Mouse (Mus musculus) liver (tissue): ENCODE measurements around the gene Mapk10.

Experiments
- DNase-seq: peaks from one replicate; pipeline ENCODE4 v3.0.0-alpha.2; 2020; ENCODE audit warnings: mixed read lengths

Mapk10 gene

DNA sequence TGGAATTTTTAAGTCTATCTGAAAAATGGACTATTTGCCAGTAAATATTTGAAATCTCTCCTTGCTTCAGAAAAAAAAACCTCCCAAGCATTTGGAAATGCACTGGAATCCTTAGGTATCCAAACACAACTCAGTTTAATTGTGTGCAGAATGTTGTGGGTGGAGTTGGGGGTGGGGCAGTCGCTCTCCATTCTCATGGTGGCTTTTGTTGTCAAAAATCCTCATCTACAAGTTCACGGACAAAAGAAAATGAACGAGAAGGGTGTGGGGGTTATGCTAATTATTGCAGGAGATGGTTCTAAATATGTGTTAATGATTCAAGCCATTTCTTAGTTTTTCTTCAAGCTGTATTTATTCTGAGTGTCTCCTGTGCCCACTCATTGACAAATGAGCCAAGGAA is 49.6 kb downstream of the Mapk10 start:
- DNase-seq, result no peak

DNA sequence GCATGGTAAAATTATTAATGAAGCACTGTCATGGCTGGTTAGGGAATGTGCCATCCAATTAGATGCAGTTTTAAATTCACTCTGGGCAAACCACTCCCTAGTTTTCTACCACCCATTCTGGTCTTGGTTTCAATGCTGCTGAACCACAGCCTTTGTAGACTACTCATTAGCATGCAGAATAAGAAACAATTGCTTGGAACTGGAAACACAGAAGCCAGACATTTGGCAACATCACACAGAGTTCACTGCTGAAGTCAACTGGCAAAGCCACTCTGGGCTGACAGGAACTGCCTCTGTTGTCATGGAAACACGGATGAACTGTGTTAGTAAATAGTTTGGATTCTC is 50.0 kb downstream of the Mapk10 start:
- no peak for DNase-seq

DNA sequence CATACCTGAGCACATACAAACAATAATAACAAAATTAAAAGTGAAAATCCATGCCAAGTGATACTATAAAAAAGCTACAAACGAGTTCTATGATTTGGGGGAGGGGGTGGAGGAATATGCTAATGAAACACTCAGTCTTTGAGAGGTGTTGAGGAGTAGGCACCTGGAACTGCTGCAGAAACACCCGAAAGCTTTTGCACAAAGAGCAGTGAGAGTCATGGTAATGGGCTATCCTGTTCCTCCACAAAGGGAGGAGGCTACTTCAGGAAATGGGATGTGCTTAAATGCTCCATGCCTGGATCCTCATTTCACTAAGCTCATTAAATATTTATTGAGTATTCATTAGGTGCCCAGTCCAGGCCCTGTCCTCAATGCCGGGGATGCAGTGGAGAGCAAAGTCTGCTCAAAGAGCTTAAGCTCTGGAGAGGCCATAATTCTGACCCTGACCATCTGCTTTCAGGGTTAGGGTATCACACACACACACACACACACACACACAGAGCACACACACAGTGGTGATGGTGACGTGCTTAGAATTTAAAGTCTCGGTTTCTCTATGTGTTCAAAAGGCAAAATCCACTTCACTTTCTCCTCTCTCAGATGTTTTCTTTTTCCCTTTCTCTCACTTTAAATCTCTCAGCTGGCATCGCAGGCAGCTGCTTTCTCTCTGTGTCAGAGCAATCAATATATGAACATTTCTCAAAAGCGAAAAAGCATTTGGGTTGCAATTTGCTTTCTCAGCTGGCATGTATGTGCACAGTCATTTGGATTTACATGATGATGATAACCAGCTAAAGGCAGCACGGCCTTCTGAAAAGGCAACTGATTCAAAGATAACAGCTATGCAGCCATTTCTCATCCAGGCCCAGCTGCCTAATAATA is 50.6 kb downstream of the Mapk10 start:
- no peak for DNase-seq

DNA sequence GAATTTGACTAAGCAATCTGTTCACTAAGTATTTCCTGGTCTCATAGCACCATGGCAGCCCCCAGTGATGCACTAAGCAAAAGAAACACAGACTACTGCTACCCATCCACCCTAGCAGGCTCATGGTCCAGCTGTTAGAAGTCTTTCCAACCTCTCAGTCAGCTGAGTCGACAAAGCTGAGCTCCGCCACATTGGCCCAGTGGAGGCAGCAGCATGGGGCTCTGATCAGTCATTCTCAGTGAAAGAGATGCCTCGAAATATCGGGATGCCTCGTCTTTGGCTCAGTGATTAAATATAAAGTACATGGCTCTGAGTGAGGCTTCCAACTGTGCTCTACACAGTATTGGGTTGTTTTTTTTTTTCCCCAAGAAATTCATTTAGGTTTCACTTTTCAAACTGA is 70.2 kb downstream of the Mapk10 start:
- no peak for DNase-seq

DNA sequence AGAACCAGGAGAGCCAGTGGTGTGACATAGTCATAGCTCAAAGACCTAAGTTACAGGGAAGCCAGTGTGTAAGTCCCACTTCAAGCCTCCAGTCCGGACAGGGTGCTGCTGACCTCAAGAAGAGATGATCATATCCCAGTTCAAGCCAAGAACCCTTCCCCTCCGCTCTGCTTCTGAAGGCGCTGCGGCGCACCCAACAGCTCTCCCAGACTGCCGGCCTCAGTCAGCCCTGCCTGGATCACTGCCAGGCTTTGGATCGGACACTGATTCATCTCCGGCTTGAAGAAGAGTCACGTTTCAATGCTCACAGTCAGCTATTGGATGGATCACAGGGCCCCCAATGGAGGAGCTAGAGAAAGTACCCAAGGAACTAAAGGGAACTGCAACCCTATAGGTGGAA is 76.3 kb downstream of the Mapk10 start:
- peak; percentile 4 for DNase-seq

DNA sequence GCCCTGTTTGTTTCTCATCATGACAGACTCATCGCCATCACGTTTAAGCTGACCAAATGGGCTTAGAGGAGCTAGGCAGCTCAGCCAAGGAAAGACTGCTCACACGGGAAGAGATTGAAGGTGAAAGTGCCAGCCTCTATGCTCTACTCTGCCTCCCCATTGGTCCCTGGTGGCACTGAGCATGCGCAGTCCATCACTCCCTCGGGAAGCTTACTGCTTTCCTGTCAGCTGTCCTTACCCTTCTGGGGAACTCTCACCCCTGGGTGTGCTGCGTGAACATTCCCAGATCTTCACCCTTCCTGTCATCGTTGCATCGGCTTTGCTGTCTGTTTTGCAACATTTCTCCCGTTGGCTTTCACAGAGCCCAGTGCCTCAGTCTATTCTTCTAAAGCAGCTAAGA is 77.5 kb downstream of the Mapk10 start:
- DNase-seq, result no peak

DNA sequence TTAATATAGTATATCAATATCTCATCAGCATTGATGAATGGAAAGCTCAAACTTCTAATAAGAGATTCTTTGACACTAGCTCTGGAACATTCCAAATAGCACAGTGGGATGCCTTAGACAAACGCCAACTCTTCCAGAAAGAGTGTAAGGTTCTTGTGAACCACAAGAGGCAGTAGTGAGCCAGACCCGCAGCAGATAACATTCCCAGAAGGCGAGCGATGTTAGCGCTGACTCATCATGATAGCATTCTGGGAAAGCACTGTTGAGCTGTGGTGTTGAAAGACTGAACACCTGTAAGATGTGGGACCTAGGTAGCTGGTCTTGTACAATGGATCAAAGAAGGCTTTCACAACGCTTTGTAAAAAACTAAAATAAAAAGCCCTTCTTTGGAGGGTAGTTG is 78.3 kb downstream of the Mapk10 start:
- no peak for DNase-seq

DNA sequence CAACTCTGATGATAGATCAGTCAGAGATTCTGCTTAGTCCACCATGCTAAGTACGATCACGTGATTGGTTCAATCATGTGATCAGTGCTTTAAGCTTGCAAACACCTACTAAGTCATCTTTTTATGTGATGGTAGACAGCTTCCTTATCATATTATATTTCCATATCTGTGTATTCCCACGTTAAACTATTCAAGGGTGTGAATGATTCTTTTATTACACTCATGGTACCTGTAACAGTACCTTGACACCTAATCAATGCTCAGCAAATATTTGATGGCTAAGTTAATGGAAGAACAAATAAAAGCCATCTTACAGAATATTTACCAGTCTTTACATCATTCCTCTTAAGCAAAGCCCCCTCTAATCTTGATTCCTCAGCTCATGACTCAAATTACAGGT is 91.5 kb downstream of the Mapk10 start:
- no peak for DNase-seq

DNA sequence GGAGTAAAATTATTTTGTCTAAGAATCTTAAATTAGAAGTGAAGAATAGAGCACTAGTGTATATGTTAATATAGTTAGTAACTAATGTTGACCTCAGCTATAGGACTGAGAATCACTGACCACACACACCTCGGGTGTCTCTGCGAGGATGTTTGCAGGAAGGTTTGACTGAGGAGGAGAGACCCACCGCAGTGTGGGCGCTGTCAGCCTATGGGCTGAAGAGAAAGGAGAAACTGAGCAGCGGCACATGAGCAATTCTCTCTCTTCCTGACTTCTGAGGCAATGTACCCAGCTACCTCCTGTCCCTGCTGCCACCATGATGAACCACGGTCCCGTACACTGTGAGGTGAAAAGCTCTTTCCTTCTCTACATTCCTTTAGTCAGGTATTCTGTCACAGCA is 95.6 kb downstream of the Mapk10 start:
- DNase-seq, result no peak

DNA sequence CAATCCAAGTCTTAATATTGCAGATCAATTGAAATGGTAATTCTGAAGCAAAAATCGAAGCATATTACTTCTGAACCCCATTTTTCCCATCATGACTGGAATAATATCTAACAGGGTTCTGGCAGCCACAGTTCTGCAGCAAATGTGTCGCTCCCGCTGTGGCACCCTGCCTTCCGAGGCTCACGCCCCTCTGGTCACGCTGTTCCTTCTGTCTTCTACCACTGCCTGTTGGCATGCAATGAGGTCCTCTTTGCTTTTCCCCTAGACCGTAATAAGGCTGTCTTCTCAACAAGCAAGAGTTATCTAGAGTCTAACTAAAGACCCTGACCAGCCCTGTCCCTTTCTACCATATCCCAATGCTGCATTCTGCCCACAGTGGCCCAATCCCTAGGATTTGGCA is 98.7 kb downstream of the Mapk10 start:
- no peak for DNase-seq

DNA sequence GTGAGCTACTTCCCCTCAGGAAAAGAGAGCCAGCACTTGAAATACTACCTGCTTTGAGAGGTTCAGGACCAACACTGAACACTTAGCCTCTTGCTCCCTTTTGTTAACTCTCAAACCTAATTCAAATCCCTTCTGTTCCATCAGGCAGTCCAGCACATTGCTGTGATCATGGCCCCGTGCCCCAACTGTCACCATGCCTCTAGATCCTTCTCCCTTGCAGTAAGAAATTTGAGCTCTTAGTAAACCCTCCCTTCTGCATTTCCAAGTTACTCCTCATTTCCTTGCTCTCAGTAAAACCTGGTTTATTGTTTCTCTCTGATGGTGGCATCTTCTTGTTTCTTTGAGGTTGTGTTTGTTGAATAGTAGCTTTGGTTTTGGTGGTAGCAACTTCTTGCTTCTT is 101.7 kb downstream of the Mapk10 start:
- no peak for DNase-seq

DNA sequence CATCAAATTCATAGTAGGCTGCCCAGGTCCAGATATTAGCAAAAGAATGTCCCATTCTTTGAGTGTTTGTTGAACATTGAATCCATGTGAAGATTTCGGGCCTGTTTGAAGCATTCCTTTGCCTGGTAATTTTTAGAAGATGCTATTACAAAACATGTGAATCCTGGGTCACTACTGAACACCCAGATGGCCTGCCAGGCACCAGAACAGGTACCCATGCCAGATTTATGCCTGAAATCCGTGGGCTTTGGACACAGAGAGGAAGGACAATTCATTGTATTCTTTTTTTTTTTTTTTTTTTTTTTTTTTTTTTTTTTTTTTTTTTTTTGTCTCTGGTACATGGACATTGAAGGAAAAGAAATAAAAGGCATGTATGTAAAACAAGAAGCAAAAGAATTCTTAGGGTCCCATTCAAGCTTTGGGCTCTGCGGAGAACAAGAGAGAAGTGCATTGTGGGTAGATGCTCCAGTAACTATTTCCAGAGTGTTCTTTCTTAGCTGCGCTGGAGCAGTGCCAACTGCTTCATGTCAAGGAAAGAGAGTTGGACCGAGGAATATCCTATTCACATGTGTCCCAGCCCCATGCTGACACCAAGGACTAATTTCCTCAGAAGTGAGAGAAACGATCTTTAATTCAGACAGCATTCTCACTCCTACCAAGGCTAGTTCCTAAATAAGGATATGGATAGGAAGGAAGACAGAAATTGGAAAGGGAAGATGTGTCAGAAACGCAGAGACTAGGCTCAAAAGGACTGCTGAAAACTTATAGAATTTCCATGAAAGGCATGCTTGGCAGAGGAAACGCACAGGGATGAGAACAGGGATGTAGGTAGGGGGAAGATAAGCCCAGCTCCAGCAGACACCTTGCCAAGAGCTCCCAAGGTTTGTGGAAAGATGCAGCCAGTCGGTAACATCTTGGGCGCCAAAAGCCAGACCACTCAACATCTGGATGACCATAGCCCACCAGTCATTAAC is 105.4 kb downstream of the Mapk10 start:
- DNase-seq, result no peak

DNA sequence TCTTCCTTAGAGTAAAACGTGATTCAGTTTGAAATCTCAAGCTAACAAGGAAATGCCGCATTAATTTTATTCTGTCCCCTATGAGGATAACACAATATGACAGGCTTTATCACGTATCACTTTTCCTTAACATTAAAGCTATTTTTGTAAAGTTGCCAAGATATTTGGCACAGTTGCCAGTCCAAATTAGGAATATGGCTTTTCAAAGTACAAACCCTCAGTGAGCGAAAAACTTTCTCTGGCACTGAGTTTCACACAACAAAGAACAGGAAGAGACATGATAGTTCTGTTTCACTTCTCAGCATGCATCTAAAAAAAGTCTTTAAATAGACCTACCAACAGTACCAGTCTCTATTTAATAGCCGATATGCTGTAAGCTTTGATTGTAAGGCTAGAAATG is 107.1 kb downstream of the Mapk10 start:
- DNase-seq, result no peak

DNA sequence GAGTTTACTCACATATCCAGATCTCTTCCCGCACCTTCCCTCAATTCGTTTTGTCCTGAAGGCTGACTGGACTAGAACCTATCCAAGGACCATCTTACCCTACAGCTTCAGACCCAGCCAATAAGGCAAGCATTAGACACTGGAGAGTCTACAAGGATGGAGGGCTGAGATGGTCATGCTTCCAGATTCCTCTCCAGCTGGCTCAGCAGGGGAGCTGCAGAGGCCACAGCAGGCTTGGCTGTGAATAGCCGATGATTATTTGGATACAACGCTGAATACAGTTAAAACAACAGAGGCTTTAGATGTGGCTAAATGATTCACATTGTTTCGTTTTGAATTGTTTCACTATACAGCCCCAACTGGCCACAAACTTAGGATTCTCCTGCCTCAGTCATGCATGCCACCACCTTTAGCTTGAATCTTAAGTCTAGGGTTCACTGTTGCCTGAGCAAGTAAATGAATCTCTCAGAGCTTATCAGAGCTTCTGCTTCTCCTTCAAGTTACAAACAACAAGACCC is 108.2 kb downstream of the Mapk10 start:
- DNase-seq, result no peak

DNA sequence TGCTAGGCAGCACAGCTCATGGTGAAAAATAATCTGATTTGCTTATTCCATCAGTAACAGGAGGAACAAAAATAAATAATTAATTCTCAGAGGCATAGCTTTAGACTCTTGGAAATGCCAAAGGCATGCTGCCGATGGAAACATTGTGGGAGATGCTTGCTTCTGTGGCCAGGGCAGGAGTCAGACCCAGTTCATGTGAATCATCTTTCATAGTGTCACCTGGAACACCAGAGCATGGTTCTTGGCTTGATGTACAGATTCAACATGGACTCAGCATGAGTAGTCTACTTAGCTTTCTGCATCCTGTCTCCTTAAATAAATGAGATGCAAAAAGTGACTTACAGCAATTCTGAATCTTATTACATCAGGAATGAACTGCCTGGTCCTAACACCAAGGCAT is 109.0 kb downstream of the Mapk10 start:
- no peak for DNase-seq

DNA sequence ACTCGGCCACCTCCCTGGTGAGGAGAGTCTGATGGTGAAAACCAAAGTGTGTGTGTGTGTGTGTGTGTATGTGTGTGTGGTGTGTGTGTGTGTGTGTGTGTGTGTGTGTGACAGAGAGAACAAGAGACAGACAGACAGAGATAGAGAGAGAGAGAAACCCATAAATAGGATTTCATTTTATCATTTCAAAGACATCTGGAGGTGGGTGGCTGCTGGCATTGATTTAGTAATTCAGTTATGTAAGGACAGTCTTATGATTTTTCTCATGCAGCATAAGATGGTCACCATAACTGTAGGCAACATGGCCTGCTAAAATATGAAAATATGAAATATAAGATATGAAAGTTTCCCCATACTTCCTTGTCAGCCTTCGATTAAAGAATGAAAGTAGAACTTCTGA is 117.0 kb downstream of the Mapk10 start:
- DNase-seq, result no peak

DNA sequence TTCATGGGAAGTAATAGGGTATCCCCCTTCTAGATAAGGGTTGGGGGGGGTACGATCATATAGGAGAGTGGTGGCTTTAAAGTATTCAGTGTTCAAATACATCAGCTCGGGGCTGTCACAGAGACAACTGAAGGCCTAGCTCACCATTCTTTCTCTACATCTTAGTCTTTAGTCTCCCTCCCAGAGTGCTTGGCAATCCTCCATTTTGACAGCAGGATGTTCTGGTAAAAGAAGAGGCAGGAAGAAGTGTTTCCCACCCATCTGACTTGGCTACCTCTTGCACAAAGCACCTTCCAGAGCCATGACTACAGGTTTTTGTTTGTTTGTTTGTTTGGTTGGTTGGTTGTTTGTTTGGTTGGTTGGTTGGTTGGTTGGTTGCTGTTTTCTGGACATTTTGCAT is 125.3 kb downstream of the Mapk10 start:
- DNase-seq, result no peak

DNA sequence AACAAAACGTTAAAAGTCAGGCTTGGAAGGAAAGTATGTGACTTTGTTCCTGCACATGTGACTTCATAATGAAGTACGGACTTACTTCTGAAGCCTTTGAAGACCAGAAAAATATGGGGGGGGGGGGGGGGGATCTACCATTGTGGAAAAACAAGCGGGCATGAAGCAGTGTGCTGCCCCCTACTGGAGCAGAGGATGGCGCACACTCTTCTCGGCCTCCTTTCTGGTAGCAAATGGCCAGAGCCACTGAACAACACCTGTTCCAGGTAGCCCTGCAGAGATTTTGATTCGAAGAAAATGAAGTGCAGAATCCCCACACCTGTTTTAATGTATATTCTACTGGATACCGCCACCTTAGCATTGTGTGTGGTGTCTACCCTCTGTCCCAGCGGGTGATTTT is 135.7 kb downstream of the Mapk10 start:
- no peak for DNase-seq

DNA sequence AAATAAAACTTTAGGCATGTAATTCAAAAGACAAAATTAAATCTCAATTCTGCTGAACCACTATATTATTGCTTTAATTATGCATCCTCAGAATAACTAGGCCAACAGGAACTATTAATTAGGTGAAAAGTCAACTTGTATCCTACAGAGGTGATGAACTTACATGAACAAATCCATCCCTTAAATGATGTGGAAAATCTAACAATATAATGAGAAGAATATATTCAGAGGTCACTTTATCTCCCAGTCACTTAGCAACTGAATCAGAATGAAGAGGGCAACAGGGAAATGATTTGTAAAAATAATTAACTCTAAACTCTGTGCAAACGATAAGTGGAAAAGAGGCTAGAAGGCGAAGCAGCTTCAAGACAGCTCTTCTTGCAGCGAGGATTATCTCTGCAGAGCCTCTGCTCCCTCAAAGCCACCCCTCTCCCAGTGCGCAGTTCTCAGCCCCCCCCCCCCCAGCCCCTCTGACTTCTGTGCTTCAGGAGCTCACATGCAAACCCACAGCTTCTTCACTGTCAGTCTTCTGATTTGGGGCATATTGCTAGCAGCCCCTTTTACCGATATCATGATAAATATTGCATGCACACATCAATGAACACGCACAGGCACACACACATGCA is 138.8 kb downstream of the Mapk10 start:
- no peak for DNase-seq

DNA sequence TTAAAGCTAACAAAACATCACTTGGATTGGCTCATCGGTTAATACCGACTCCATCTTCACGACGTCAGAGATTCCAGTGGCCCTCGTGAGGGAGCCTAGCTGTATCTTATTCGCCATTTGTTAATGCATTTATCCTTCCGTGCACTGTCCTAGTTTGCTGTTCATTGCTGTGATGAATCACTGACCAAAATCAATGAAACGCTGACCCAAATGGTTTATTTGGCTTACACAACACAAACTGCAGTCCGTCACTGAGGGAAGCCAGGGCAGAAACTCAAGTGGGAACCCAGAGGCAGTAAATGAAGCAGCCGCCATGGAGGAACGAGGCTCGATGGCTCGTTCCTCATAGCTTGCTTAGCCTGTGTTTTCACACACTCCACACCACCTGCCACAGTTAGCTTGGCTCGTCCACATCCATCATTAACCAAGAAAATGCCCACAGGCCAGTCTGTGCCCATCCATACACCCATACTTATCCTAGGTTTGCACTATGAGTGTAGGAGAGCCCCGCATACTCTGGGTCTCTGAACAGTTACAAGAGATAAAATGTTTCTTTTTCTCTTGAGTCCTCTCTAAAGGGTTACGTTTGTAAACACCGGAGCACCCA is 140.0 kb downstream of the Mapk10 start:
- no peak for DNase-seq

DNA sequence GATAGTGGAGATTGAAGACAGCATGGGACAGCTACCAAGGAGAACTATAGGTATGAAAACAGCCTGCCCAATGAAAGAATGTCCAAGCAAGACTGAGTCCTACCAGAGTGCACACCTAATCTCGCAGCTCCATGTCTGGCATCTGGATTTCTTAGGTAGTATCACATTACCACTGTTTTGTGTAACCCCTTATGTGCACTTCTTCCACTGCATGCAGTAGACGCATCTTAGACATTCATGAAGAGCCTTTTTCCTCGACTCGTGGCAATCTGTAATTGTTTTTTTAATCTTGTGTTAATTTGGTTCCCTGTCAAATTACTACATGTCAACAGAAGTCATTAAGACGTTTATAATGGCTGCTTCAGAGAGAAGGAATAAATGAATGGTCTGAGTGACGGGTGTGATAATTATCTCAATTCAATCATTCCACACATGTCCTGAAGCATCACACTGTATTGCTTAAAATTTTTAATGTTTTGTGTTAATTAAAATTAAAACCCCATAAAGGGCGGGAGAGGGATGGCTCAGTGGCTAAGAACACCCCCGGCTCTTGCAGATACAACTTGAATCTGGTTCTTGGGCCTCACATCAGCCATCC is 160.7 kb downstream of the Mapk10 start:
- DNase-seq, result no peak

DNA sequence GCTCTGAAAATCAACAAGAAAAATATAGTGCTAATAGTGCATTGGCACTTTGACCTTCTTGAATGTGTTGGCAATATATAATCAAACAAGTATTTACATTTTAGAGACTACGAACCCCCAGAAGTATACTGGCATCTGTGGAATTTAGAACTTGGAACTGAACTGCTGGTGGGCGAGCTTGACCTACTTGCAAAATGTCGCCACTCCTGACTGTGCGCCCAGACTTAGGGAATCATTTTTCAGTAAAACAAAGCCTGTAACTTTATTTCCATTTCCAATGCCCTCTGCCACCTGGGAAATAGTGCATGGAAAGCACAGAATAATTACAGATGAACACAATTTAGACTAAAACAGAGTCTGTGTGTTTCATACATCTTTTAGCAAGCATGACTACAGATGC is 163.1 kb downstream of the Mapk10 start:
- no peak for DNase-seq

DNA sequence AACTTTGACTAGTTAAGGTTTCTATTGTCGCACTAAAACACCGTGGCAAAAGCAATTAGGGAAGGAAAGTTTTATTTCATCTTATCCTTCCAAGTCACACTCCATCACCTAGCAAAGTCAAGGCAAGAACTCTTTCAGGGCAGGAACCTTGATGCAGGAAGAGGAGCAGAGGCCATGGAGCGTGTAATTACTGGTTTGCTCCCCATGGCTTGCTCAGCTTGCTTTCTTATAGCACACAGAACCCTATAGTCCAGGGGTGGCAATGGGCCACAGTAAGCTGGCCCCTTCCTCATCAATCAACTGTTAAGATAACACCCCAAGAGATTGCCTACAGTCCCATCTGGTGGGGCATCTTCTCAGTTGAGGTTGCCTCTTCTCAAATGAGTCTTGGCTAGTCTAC is 173.4 kb downstream of the Mapk10 start:
- no peak for DNase-seq
